Mouse (Mus musculus): ENCODE results near the gene Hectd3. TPM values are rescaled to one million over a fixed set of nuclear protein-coding genes. Genes with fewer than 3 reads are reported as not detected.

The Hectd3 gene
- total RNA-seq, 2 experiments from 2014 or later = 11.3 to 15.1 TPM

GRCm38 (mm10) chr4:117018327-117018726, 23.2 kb downstream of the Hectd3 start:
- DNase-seq = no peak

GRCm38 (mm10) chr4:117019206-117020134, 24.4 kb downstream of the Hectd3 start, which contains the start of gene Eif2b3:
Gene Eif2b3 (plus strand): TSS chr4:117019402.
- DNase-seq = peak; percentile 91

- no peak for DNase-seq
Observed at GRCm38 (mm10) chr4:117023469-117023868, 28.4 kb downstream of the Hectd3 start.

- DNase-seq = no peak
Observed at GRCm38 (mm10) chr4:117031105-117031504, 36.0 kb downstream of the Hectd3 start.

GRCm38 (mm10) chr4:117039925-117040687, 45.0 kb downstream of the Hectd3 start:
- peak; percentile 56 for DNase-seq

DNA sequence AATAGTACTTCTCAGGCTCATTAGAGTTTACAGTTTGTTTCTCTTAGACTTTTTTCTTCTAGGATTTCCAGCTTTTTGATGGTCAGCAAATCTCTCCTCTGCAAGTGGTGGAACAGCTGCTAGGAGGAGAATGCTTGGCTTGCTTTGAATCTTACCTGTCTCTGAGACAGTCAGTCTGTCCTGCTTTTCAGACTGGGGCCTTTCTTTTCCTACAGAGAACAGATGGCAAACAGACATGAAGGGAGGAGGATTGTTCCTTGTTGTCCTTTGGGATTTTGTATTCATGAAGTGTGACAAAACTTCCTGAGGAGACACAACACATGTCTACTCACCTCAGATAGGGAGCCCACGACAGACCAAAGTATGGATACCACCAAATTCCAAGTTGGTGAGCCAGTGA, 45.7 kb downstream of the Hectd3 start:
- DNase-seq = no peak

DNA sequence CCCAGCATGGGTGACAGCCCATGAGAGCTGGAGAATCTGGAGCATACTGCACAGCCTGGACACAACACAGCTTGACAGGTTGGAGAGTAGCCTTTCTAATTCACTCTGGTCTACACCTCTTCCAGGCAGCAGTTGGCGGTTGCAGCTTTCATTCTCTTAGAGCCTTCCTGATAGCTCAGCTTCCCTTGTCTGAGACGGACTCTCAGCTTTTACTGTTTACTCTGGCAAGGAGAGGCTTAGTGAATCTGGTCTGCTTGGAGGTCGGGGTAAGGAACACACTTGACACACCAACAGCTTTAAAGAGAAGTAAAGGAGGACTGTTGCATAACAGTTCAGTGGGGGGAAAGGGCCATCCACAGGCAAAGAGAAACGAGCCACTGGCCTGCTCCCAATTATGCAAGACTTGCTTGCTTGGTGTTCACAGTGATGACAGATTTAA, 46.2 kb downstream of the Hectd3 start:
- peak; percentile 63 for DNase-seq

- peak; percentile 22 for DNase-seq
Observed at GRCm38 (mm10) chr4:117048836-117049235, 53.7 kb downstream of the Hectd3 start.

DNA sequence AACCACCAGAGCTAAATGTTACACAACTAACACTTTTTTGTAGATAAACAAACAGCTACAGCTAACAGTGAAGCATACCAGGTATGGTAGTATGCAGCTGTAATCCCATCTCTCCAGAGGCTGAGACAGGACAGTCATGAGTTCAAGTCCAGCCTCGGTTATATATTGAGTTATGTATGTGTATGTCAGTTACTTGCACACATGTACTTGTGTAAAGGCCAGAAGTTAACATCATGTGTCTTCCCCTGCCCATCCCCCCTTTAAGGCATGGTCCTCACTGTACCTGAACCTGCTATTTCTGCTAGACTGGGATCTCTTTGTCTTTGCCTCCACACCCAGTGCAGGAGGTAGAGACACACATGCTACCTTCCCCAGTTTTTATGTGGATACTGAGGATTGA, 54.4 kb downstream of the Hectd3 start:
- no peak for DNase-seq

DNA sequence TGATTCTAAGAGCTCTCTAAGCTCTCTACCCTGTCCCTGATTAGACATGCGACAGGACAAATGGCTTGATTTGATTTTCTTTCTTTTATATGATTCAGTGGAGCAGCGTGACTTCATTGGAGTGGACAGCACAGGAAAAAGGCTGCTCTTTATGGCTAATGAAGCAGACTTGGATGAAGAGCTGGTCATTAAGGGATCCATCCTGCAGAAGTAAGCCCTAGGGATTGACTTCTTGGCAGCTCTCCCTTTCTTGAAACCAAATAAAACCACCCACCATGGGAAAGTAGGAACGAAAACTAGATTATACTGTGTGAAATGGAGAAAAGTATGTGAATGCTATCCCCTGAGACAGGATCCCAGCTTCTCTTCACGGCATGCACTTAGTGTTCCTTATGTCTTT, 57.5 kb downstream of the Hectd3 start:
- peak; percentile 54 for DNase-seq

DNA sequence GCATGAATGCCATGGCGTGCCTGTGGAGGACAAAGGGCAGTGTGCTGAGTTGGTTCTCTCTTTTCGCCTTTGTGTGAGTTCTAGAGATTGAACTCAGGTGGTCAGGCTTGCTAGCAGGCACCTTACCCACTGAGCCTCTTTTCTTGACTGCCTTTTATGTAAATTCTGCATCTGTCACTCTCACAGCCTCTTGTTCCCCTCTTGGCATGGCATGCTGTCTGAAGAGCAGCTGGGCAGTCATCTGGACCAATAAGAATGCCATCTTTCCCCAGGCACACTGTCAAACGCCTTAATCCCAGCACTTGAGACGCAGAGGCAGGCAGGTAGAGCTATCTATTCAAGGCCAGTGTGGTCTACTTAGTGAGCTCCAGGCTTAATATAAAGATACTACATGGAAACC, 58.8 kb downstream of the Hectd3 start:
- no peak for DNase-seq

Other genes with a start within 250 kb of the Hectd3 start
- 10 to 100 TPM; 13.3 to 15.4 TPM for gene Toe1, start 187.7 kb upstream of the Hectd3 start, total RNA-seq (2021)
- gene Mutyh, start 187.6 kb upstream of the Hectd3 start, total RNA-seq (2021) = 1 to 10 TPM; 4.0 to 4.2 TPM
- gene Hpdl, start 173.6 kb upstream of the Hectd3 start, total RNA-seq (2021) = 1 to 10 TPM; 1.3 to 2.2 TPM
- gene Zswim5, start 117.9 kb upstream of the Hectd3 start, total RNA-seq (2021) = 1 to 10 TPM; 2.1 to 2.4 TPM
- 10 to 100 TPM; 80.0 to 83.1 TPM for gene Urod, start 904 bp upstream of the Hectd3 start, total RNA-seq (2021)
- 10 to 100 TPM; 19.1 to 20.1 TPM for gene Eif2b3, start 24.1 kb downstream of the Hectd3 start, total RNA-seq (2021)
- 1 to 10 TPM; 4.0 to 5.0 TPM for gene Ptch2, start 100.8 kb downstream of the Hectd3 start, total RNA-seq (2021)
- 1 to 10 TPM; 4.6 to 5.9 TPM for gene Btbd19, start 130.4 kb downstream of the Hectd3 start, total RNA-seq (2021)
- not detected for gene Tctex1d4, start 131.5 kb downstream of the Hectd3 start, total RNA-seq (2021)
- gene Plk3, start 138.6 kb downstream of the Hectd3 start, total RNA-seq (2021) = 1 to 10 TPM; 5.0 to 5.8 TPM
- gene Rps8, start 160.9 kb downstream of the Hectd3 start, total RNA-seq (2021) = 100 to 1,000 TPM; 952 to 961 TPM
- 10 to 100 TPM; 17.7 to 19.7 TPM for gene Kif2c, start 187.3 kb downstream of the Hectd3 start, total RNA-seq (2021)

All from heart, postnatal 4 days (tissue).